Mouse (Mus musculus): Measurements from ENCODE around the gene St3gal3. TPM values are rescaled to one million over a fixed set of nuclear protein-coding genes. Genes with fewer than 3 reads are reported as not detected.

The St3gal3 gene
- total and polyA plus RNA-seq, 3 experiments, result 16.4 to 23.3 TPM; not detected in 1

GRCm38 (mm10) chr4:118058116-118058677 is 76.5 kb downstream of the St3gal3 start:
- H3K9me3 ChIP-seq (replicated peaks; ENCODE audit: insufficient read depth, low read length), result no peaks in the 10 kb centered on the region
- DNase-seq (ENCODE audit: low read depth, low spot score), result no peak
- no peak overlapping the region for H3K9ac ChIP-seq (ENCODE audit: control insufficient read depth, low read depth, low read length, poor library complexity, severe bottlenecking)
- H3K4me1 ChIP-seq (ENCODE audit: control insufficient read depth in 1 of 2, insufficient read depth in 2 of 2, low read length in 2 of 2), result peaks cover 7 to 14% of the 10 kb centered on the region in 2 experiments
- no peak overlapping the region for H3K27ac ChIP-seq (ENCODE audit: control insufficient read depth, low read depth, low read length)
- TF ChIP-seq MAZ (IDR thresholded peaks at IDR 0.05; ENCODE audit: low read depth, low read length) (no peak), MAFK (IDR thresholded peaks at IDR 0.05; ENCODE audit: borderline replicate concordance, low read depth, low read length) (no peak)
- no peak overlapping the region for H3K4me3 ChIP-seq (ENCODE audit: control insufficient read depth in 1 of 2, insufficient read depth in 1 of 2, low read depth in 2 of 2, low read length in 2 of 2)
- H3K79me2 ChIP-seq (ENCODE audit: control insufficient read depth, insufficient read depth, low read length, poor library complexity), result no peaks in the 10 kb centered on the region
- peaks cover 3 to 16% of the 10 kb centered on the region in 2 experiments; a peak in 3 of 4 replicates for H3K36me3 ChIP-seq (ENCODE audit: control insufficient read depth in 1 of 2, insufficient read depth in 2 of 2, low read length in 2 of 2)
- no peaks in the 10 kb centered on the region for H3K27me3 ChIP-seq (ENCODE audit: control insufficient read depth in 1 of 2, insufficient read depth in 2 of 2, low read length in 2 of 2)

GRCm38 (mm10) chr4:118057076-118057475 is 77.6 kb downstream of the St3gal3 start:
- Histone ChIP-seq H3K4me3 (ENCODE audit: control insufficient read depth in 1 of 2, insufficient read depth in 1 of 2, low read depth in 2 of 2, low read length in 2 of 2) (no peak overlapping the region), H3K27me3 (ENCODE audit: control insufficient read depth in 1 of 2, insufficient read depth in 2 of 2, low read length in 2 of 2) (no peaks in the 10 kb centered on the region), H3K27ac (ENCODE audit: control insufficient read depth, low read depth, low read length) (no peak overlapping the region), H3K36me3 (ENCODE audit: control insufficient read depth in 1 of 2, insufficient read depth in 2 of 2, low read length in 2 of 2) (peaks cover 3 to 12% of the 10 kb centered on the region in 2 experiments; a peak in 3 of 4 replicates), H3K4me1 (ENCODE audit: control insufficient read depth in 1 of 2, insufficient read depth in 2 of 2, low read length in 2 of 2) (peaks cover 7 to 10% of the 10 kb centered on the region in 2 experiments), H3K79me2 (ENCODE audit: control insufficient read depth, insufficient read depth, low read length, poor library complexity) (no peaks in the 10 kb centered on the region), H3K9me3 (replicated peaks; ENCODE audit: insufficient read depth, low read length) (no peaks in the 10 kb centered on the region), H3K9ac (ENCODE audit: control insufficient read depth, low read depth, low read length, poor library complexity, severe bottlenecking) (no peak overlapping the region)
- TF ChIP-seq MAX (IDR thresholded peaks at IDR 0.05; ENCODE audit: low read length) (no peak), POLR2AphosphoS5 (IDR thresholded peaks at IDR 0.05; ENCODE audit: borderline replicate concordance, low read depth, low read length) (no peak), ZNF384 (IDR thresholded peaks at IDR 0.05; ENCODE audit: low read depth, low read length) (no peak), POLR2A (IDR thresholded peaks at IDR 0.05; ENCODE audit: control insufficient read depth in 1 of 2, insufficient read depth in 1 of 2, low read depth in 1 of 2, low read length in 2 of 2, poor library complexity in 1 of 2) (no peak)
- no peak for DNase-seq (ENCODE audit: low read depth, low spot score)

GRCm38 (mm10) chr4:118054615-118055014 is 80.1 kb downstream of the St3gal3 start:
- Histone ChIP-seq H3K79me2 (ENCODE audit: control insufficient read depth, insufficient read depth, low read length, poor library complexity) (no peaks in the 10 kb centered on the region), H3K27ac (ENCODE audit: control insufficient read depth, low read depth, low read length) (no peak overlapping the region), H3K4me1 (ENCODE audit: control insufficient read depth in 1 of 2, insufficient read depth in 2 of 2, low read length in 2 of 2) (no peaks in the 10 kb centered on the region), H3K27me3 (ENCODE audit: control insufficient read depth in 1 of 2, insufficient read depth in 2 of 2, low read length in 2 of 2) (no peaks in the 10 kb centered on the region), H3K36me3 (ENCODE audit: control insufficient read depth in 1 of 2, insufficient read depth in 2 of 2, low read length in 2 of 2) (no peaks in the 10 kb centered on the region; a peak in 1 of 4 replicates), H3K9me3 (replicated peaks; ENCODE audit: insufficient read depth, low read length) (no peaks in the 10 kb centered on the region), H3K9ac (ENCODE audit: control insufficient read depth, low read depth, low read length, poor library complexity, severe bottlenecking) (no peak overlapping the region), H3K4me3 (ENCODE audit: control insufficient read depth in 1 of 2, insufficient read depth in 1 of 2, low read depth in 2 of 2, low read length in 2 of 2) (no peak overlapping the region)
- DNase-seq (ENCODE audit: low read depth, low spot score), result no peak
- no peak for TF ChIP-seq USF2 (IDR thresholded peaks at IDR 0.05; ENCODE audit: borderline replicate concordance in 1 of 2, insufficient read depth in 1 of 2, low read depth in 1 of 2, low read length in 2 of 2)
- no peak for TF ChIP-seq E2F4 (IDR thresholded peaks at IDR 0.05; ENCODE audit: borderline replicate concordance, low read depth, low read length)
- no peak for TF ChIP-seq ZC3H11A (IDR thresholded peaks at IDR 0.05; ENCODE audit: low read depth, low read length)
- no peak for TF ChIP-seq JUND (IDR thresholded peaks at IDR 0.05; ENCODE audit: low read depth, low read length)
- no peak for TF ChIP-seq MEF2A (IDR thresholded peaks at IDR 0.05; ENCODE audit: extremely low read depth, insufficient replicate concordance, low read depth, low read length, poor library complexity, severe bottlenecking)
- no peak for TF ChIP-seq SIN3A (IDR thresholded peaks at IDR 0.05; ENCODE audit: low read length)
- no peak for TF ChIP-seq TAL1 (IDR thresholded peaks at IDR 0.05; ENCODE audit: low read length)
- TF ChIP-seq BHLHE40 (IDR thresholded peaks at IDR 0.05; ENCODE audit: borderline replicate concordance, low read depth, low read length), result no peak
- TF ChIP-seq CHD2 (IDR thresholded peaks at IDR 0.05; ENCODE audit: low read length), result no peak
- TF ChIP-seq MAZ (IDR thresholded peaks at IDR 0.05; ENCODE audit: low read depth, low read length), result no peak
- TF ChIP-seq GATA1 (IDR thresholded peaks at IDR 0.05; ENCODE audit: low read depth, low read length), result no peak
- TF ChIP-seq POLR2A (IDR thresholded peaks at IDR 0.05; ENCODE audit: control insufficient read depth in 1 of 2, insufficient read depth in 1 of 2, low read depth in 1 of 2, low read length in 2 of 2, poor library complexity in 1 of 2), result no peak
- TF ChIP-seq TBP (IDR thresholded peaks at IDR 0.05; ENCODE audit: low read depth, low read length), result no peak
- TF ChIP-seq ELF1 (IDR thresholded peaks at IDR 0.05; ENCODE audit: low read depth, low read length), result no peak
- no peak for TF ChIP-seq KAT2A (conservative IDR thresholded peaks at IDR 0.05; ENCODE audit: low read depth, low read length)
- TF ChIP-seq CHD1 (IDR thresholded peaks at IDR 0.05; ENCODE audit: low read depth, low read length), result no peak
